Mouse (Mus musculus) ES-E14 (cell line): ENCODE data around the gene Gm42715. TPM values are rescaled to one million over a fixed set of nuclear protein-coding genes. Genes with fewer than 3 reads are reported as not detected.

Experiments used
- DNase-seq: peaks from one replicate; pipeline ENCODE4 v3.0.0-alpha.2; 2013; ENCODE audit warnings: low read depth, low spot score
- H3K27ac ChIP-seq: 2 replicates; pipeline ENCODE4 v1.5.1; 2012; ENCODE audit warnings: low read depth, mild to moderate bottlenecking, low read length, moderate library complexity, mixed read lengths; ENCODE audit not compliant: poor library complexity, insufficient read depth, severe bottlenecking
- H3K36me3 ChIP-seq: 2 replicates; pipeline ENCODE4 v1.6.1; 2012; ENCODE audit warnings: mild to moderate bottlenecking, low read length, moderate library complexity, mixed read lengths; ENCODE audit not compliant: control insufficient read depth, poor library complexity, insufficient read depth, severe bottlenecking
- H3K4me1 ChIP-seq, 2 experiments: fragments of 150-350 bp in 1 of 2; sonication (generic) in 1 of 2; 2 replicates each; pipeline ENCODE4 v1.6.1; 2012; ENCODE audit warnings: low read length in 2 of 2, mild to moderate bottlenecking in 1 of 2, mixed read lengths in 1 of 2; ENCODE audit not compliant: control insufficient read depth in 2 of 2, insufficient read depth in 2 of 2, poor library complexity in 1 of 2
- H3K4me3 ChIP-seq, 2 experiments: fragments of 150-350 bp in 1 of 2; sonication (generic) in 1 of 2; 2 replicates each; pipeline ENCODE4 v1.5.1; 2012; ENCODE audit warnings: low read length in 2 of 2, low read depth in 1 of 2, mild to moderate bottlenecking in 1 of 2, mixed read lengths in 1 of 2; ENCODE audit not compliant: insufficient read depth in 1 of 2, poor library complexity in 1 of 2, severe bottlenecking in 1 of 2
- H3K9ac ChIP-seq: 2 replicates; pipeline ENCODE4 v1.6.1; 2012; ENCODE audit warnings: low read depth, mild to moderate bottlenecking, low read length, mixed read lengths; ENCODE audit not compliant: poor library complexity, insufficient read depth, severe bottlenecking
- H3K9me3 ChIP-seq: fragments of 150-350 bp; sonication (generic); 2 replicates; pipeline ENCODE4 v1.6.1; 2012; ENCODE audit warnings: low read depth, mild to moderate bottlenecking, low read length; ENCODE audit not compliant: control insufficient read depth, insufficient read depth
- CHD2 ChIP-seq: IDR thresholded peaks from 2 replicates; pipeline ENCODE4 v1.6.1; 2014; ENCODE audit warnings: mild to moderate bottlenecking, low read depth, low read length, inconsistent platforms
- HCFC1 ChIP-seq: IDR thresholded peaks from 2 replicates; pipeline ENCODE4 v1.6.1; 2012; ENCODE audit warnings: low read length, inconsistent platforms, borderline replicate concordance; ENCODE audit not compliant: insufficient read depth
- MAFK ChIP-seq: IDR thresholded peaks from 2 replicates; pipeline ENCODE4 v1.6.1; 2014; ENCODE audit warnings: mild to moderate bottlenecking, low read depth, low read length, inconsistent platforms; ENCODE audit not compliant: insufficient read depth
- ZC3H11A ChIP-seq: IDR thresholded peaks from 2 replicates; pipeline ENCODE4 v1.6.1; 2012; ENCODE audit warnings: low read depth, mild to moderate bottlenecking, inconsistent platforms, low read length, borderline replicate concordance
- ZNF384 ChIP-seq: IDR thresholded peaks from 2 replicates; pipeline ENCODE4 v1.6.1; 2012; ENCODE audit warnings: low read depth, low read length, inconsistent platforms
- in situ Hi-C, 2 experiments: fragments of 600-800 bp; cut with MboI; formaldehyde crosslinking; loops; one replicate each; pipeline ENCODE4 v1.15.1; 2025; ENCODE audit warnings: low sequenced_read_pairs in 2 of 2, inconsistent platforms in 1 of 2; ENCODE audit not compliant: unreplicated experiment in 2 of 2
- total RNA-seq: library from RNA; depleted of rRNA; stranded (reverse); fragments of 300-350 nt; gene quantifications from 2 replicates; pipeline ENCODE4 v1.2.3, GENCODE M21; 2012; rRNA removed

Gm42715 gene
- total RNA-seq: 22.7 and 22.9 TPM in 2 replicates

- in situ Hi-C loops: no loop called here
- Histone ChIP-seq H3K9ac (no peak within 1 kb of the TSS), H3K4me3 (no peak within 1 kb of the TSS), H3K27ac (no peak within 1 kb of the TSS), H3K4me1 (peaks cover 0 to 3% of the 10 kb centered on the region in 2 experiments; a peak in 3 of 4 replicates), H3K36me3 (peaks cover 36% of the 10 kb centered on the region), H3K9me3 (no peaks in the 10 kb centered on the region)
- DNase-seq: no peak
- no peak for TF ChIP-seq ZC3H11A
- no peak for TF ChIP-seq MAFK
Measured at GRCm38 (mm10) chr7:127519284-127519683, at the start of gene Gm42715. Gene Gm42715, plus strand, starts transcription at chr7:127519584.

- TF ChIP-seq ZC3H11A (no peak), MAFK (no peak), CHD2 (no peak), ZNF384 (no peak), HCFC1 (no peak)
- 0 out of 2 replicates have a peak, but pooled peaks cover 7% of the 10 kb centered on the region for H3K9me3 ChIP-seq
- H3K36me3 ChIP-seq: peaks cover 26% of the 10 kb centered on the region
- no peak for DNase-seq
- peak overlapping the region; percentile 96 for H3K27ac ChIP-seq
- H3K4me3 ChIP-seq: peak overlapping the region; percentile 90 to 97
- H3K9ac ChIP-seq: peak overlapping the region; percentile 91
- in situ Hi-C loops: no loop called here
- peaks cover 2 to 3% of the 10 kb centered on the region in 2 experiments; a peak in 1 of 4 replicates for H3K4me1 ChIP-seq
Measured at GRCm38 (mm10) chr7:127470011-127470715, 49.2 kb upstream of the Gm42715 start.

- peaks cover 34% of the 10 kb centered on the region for H3K36me3 ChIP-seq
- H3K9ac ChIP-seq: peak overlapping the region; percentile 91
Measured at GRCm38 (mm10) chr7:127470743-127471645, 48.4 kb upstream of the Gm42715 start.

GRCm38 (mm10) chr7:127471646-127472010 lies 47.8 kb upstream of the Gm42715 start:
- no peak for DNase-seq
- peak overlapping the region; percentile 91 for H3K9ac ChIP-seq
- peak overlapping the region; percentile 90 to 97 for H3K4me3 ChIP-seq
- 0 out of 2 replicates have a peak, but pooled peaks cover 7% of the 10 kb centered on the region for H3K9me3 ChIP-seq
- H3K27ac ChIP-seq: peak overlapping the region; percentile 96
- peaks cover 2 to 3% of the 10 kb centered on the region in 2 experiments; a peak in 1 of 4 replicates for H3K4me1 ChIP-seq
- in situ Hi-C loops: no loop called here
- peaks cover 37% of the 10 kb centered on the region for H3K36me3 ChIP-seq
- TF ChIP-seq ZC3H11A (no peak), MAFK (no peak), CHD2 (no peak), HCFC1 (no peak), ZNF384 (no peak)

More at GRCm38 (mm10) chr7:127470743-127471645, 48.4 kb upstream of the Gm42715 start:
- in situ Hi-C loops: no loop called here
- TF ChIP-seq MAFK (0 out of 2 replicates have a peak, but pooled peaks have one; percentile 5), ZNF384 (no peak), HCFC1 (peak; percentile 85), ZC3H11A (no peak), CHD2 (peak; percentile 43; the same call in 1 of the 2 replicates)
- peaks cover 2 to 3% of the 10 kb centered on the region in 2 experiments; a peak in 1 of 4 replicates for H3K4me1 ChIP-seq
- H3K4me3 ChIP-seq: peak overlapping the region; percentile 90 to 97
- peak; percentile 95 for DNase-seq
- H3K27ac ChIP-seq: peak overlapping the region; percentile 96
- H3K9me3 ChIP-seq: 0 out of 2 replicates have a peak, but pooled peaks cover 7% of the 10 kb centered on the region
